Mouse (Mus musculus) cerebellum, adult 2 months (tissue): Measurements from ENCODE around the gene Abhd11.

Experiments
- CTCF ChIP-seq: fragments of 200-500 bp; IDR thresholded peaks from 2 replicates; pipeline ENCODE4 v1.5.1; 2011; ENCODE audit warnings: low read depth, mild to moderate bottlenecking, control low read depth, low read length, moderate library complexity, borderline replicate concordance; ENCODE audit not compliant: insufficient read depth
- POLR2A ChIP-seq: fragments of 200-500 bp; IDR thresholded peaks from 2 replicates; pipeline ENCODE4 v1.6.1; 2011; ENCODE audit warnings: low read length, control low read depth, borderline replicate concordance; ENCODE audit not compliant: insufficient read depth

- TF ChIP-seq POLR2A (no peak), CTCF (no peak)
Measured at GRCm38 (mm10) chr5:134981149-134981548, 27.8 kb upstream of the Abhd11 start.
